Mouse (Mus musculus) heart, embryonic 10.5 days (tissue): ENCODE results near the gene Cfap46. TPM values are rescaled to one million over a fixed set of nuclear protein-coding genes. Genes with fewer than 3 reads are reported as not detected.

Experiments
- DNase-seq: peaks from one replicate; pipeline ENCODE4 v3.0.0-alpha.2; 2017; ENCODE audit warnings: low spot score
- H3K27ac ChIP-seq: fragments of 300-500 bp; sonication (generic); 2 replicates; pipeline ENCODE4 v1.5.1; 2016; ENCODE audit warnings: mild to moderate bottlenecking
- H3K27me3 ChIP-seq: fragments of 300-500 bp; sonication (generic); 2 replicates; pipeline ENCODE4 v1.6.1; 2016; ENCODE audit warnings: mild to moderate bottlenecking; ENCODE audit not compliant: poor library complexity, insufficient read depth, severe bottlenecking
- H3K36me3 ChIP-seq: fragments of 300-500 bp; sonication (generic); 2 replicates; pipeline ENCODE4 v1.6.1; 2016; ENCODE audit warnings: mild to moderate bottlenecking, moderate library complexity
- H3K4me1 ChIP-seq: fragments of 300-500 bp; sonication (generic); 2 replicates; pipeline ENCODE4 v1.6.1; 2016; ENCODE audit warnings: mild to moderate bottlenecking
- H3K4me3 ChIP-seq: fragments of 300-500 bp; sonication (generic); 2 replicates; pipeline ENCODE4 v1.5.1; 2016; ENCODE audit warnings: mild to moderate bottlenecking, moderate library complexity
- H3K9me3 ChIP-seq: fragments of 300-500 bp; sonication (generic); 2 replicates; pipeline ENCODE4 v1.6.1; 2016; ENCODE audit warnings: mild to moderate bottlenecking, moderate library complexity
- whole genome bisulfite sequencing: fragments of 180-500 bp; shearing (Covaris S2); methylation state at CpG from one replicate; pipeline ENCODE4 v1.1.7; 2016; 5-methylcytosine and 5-hydroxymethylcytosine counted together
- polyA plus RNA-seq: library from polyadenylated mRNA; unstranded; fragments of >200 nt; fragmentation: Nextera tagmentation; extraction: Ambion mirVana; gene quantifications from 2 replicates; pipeline ENCODE4 v1.2.1, GENCODE M21; 2016

Cfap46 gene
- polyA plus RNA-seq, 1 experiment from 2014 or later = 0.16 TPM

- no peak overlapping the region for H3K27ac ChIP-seq
- no peak overlapping the region for H3K4me3 ChIP-seq
- WGBS = 77% methylated on average over 2 of the region's 2 CpGs
- no peak for DNase-seq
- peaks cover 20% of the 10 kb centered on the region for H3K4me1 ChIP-seq
- H3K9me3 ChIP-seq = no peaks in the 10 kb centered on the region
- H3K36me3 ChIP-seq = peaks cover 79% of the 10 kb centered on the region
- no peaks in the 10 kb centered on the region for H3K27me3 ChIP-seq
Measured at GRCm38 (mm10) chr7:139564161-139564560, 119.5 kb downstream of the Cfap46 start.

- Histone ChIP-seq H3K9me3 (no peaks in the 10 kb centered on the region), H3K4me3 (no peak overlapping the region), H3K27me3 (no peaks in the 10 kb centered on the region), H3K4me1 (peaks cover 20% of the 10 kb centered on the region), H3K36me3 (peaks cover 79% of the 10 kb centered on the region), H3K27ac (no peak overlapping the region)
- 58% methylated on average over 4 of the region's 4 CpGs for WGBS
- DNase-seq = no peak
Measured at GRCm38 (mm10) chr7:139563425-139563824, 120.2 kb downstream of the Cfap46 start.

GRCm38 (mm10) chr7:139559659-139560058 lies 124.0 kb downstream of the Cfap46 start:
- Histone ChIP-seq H3K27me3 (no peaks in the 10 kb centered on the region), H3K9me3 (no peaks in the 10 kb centered on the region), H3K36me3 (peaks cover 47% of the 10 kb centered on the region), H3K27ac (no peak overlapping the region), H3K4me3 (no peak overlapping the region), H3K4me1 (peaks cover 25% of the 10 kb centered on the region)
- 92% methylated on average over 10 of the region's 10 CpGs for WGBS
- no peak for DNase-seq

- H3K4me1 ChIP-seq = peaks cover 9% of the 10 kb centered on the region; the same call in 1 of the 2 replicates
- whole genome bisulfite sequencing = 48% methylated on average over 10 of the region's 10 CpGs
Measured at GRCm38 (mm10) chr7:139556746-139557526, 126.7 kb downstream of the Cfap46 start.

GRCm38 (mm10) chr7:139556331-139556730 lies 127.3 kb downstream of the Cfap46 start:
- H3K27me3 ChIP-seq = no peaks in the 10 kb centered on the region
- H3K9me3 ChIP-seq = no peaks in the 10 kb centered on the region
- H3K4me3 ChIP-seq = no peak overlapping the region
- 67% methylated on average over 5 of the region's 5 CpGs for WGBS
- H3K36me3 ChIP-seq = peaks cover 39% of the 10 kb centered on the region
- no peak overlapping the region for H3K27ac ChIP-seq
- H3K4me1 ChIP-seq = peaks cover 9% of the 10 kb centered on the region; the same call in 1 of the 2 replicates
- DNase-seq = no peak

More at GRCm38 (mm10) chr7:139556746-139557526, 126.7 kb downstream of the Cfap46 start:
- Histone ChIP-seq H3K36me3 (peaks cover 42% of the 10 kb centered on the region), H3K9me3 (no peaks in the 10 kb centered on the region), H3K27me3 (no peaks in the 10 kb centered on the region), H3K27ac (no peak overlapping the region), H3K4me3 (no peak overlapping the region)
- DNase-seq = no peak

- WGBS = 80% methylated on average over 2 of the region's 2 CpGs
Measured at GRCm38 (mm10) chr7:139551519-139551918, 132.1 kb downstream of the Cfap46 start.

More at GRCm38 (mm10) chr7:139551519-139551918, 132.1 kb downstream of the Cfap46 start:
- no peak overlapping the region for H3K27ac ChIP-seq
- no peak overlapping the region for H3K4me3 ChIP-seq
- H3K36me3 ChIP-seq = peaks cover 15% of the 10 kb centered on the region; the same call in 1 of the 2 replicates
- no peaks in the 10 kb centered on the region for H3K9me3 ChIP-seq
- H3K4me1 ChIP-seq = peaks cover 2% of the 10 kb centered on the region; the same call in 1 of the 2 replicates
- 0 out of 2 replicates have a peak, but pooled peaks cover 7% of the 10 kb centered on the region for H3K27me3 ChIP-seq
- no peak for DNase-seq

Other genes with a start within 250 kb of the Cfap46 start
- 1.2 TPM in 1 of 2 replicates, not detected in the other for gene Nkx6-2, start 101.0 kb downstream of the Cfap46 start, polyA plus RNA-seq
- gene Adgra1, start 150.4 kb upstream of the Cfap46 start, polyA plus RNA-seq = 0.24 TPM in 1 of 2 replicates, not detected in the other
- 0.07 and 0.18 TPM in 2 replicates for gene Kndc1, start 210.9 kb upstream of the Cfap46 start, polyA plus RNA-seq